Mouse (Mus musculus) heart, adult 2 months (tissue): ENCODE results near the gene Olfm1. TPM values are rescaled to one million over a fixed set of nuclear protein-coding genes. Genes with fewer than 3 reads are reported as not detected.

Source experiments
- DNase-seq, 2 experiments: peaks; one replicate each; pipeline ENCODE4 v3.0.0; 2021
- H3K27ac ChIP-seq: fragments of 200-600 bp; 2 replicates; pipeline ENCODE4 v1.8.1; 2022
- H3K27me3 ChIP-seq: fragments of 200-500 bp; 2 replicates; pipeline ENCODE4 v1.6.1; 2012; ENCODE audit warnings: mild to moderate bottlenecking, low read length, inconsistent platforms, mixed read lengths; ENCODE audit not compliant: control insufficient read depth, insufficient read depth
- H3K36me3 ChIP-seq: fragments of 200-500 bp; 2 replicates; pipeline ENCODE4 v1.6.1; 2012; ENCODE audit warnings: low read length, inconsistent platforms; ENCODE audit not compliant: control insufficient read depth, insufficient read depth
- H3K4me1 ChIP-seq: fragments of 200-500 bp; 2 replicates; pipeline ENCODE4 v1.6.1; 2011; ENCODE audit warnings: low read length; ENCODE audit not compliant: control insufficient read depth, insufficient read depth
- H3K4me3 ChIP-seq: fragments of 200-600 bp; 2 replicates; pipeline ENCODE4 v1.8.1; 2022
- H3K79me2 ChIP-seq: fragments of 200-500 bp; replicated peaks from 2 replicates; pipeline ENCODE4 v1.6.1; 2012; ENCODE audit warnings: mild to moderate bottlenecking, inconsistent platforms, low read length, moderate library complexity, mixed read lengths; ENCODE audit not compliant: control insufficient read depth, insufficient read depth
- H3K9ac ChIP-seq: fragments of 200-500 bp; 2 replicates; pipeline ENCODE4 v1.6.1; 2012; ENCODE audit warnings: low read depth, mild to moderate bottlenecking, control low read depth, inconsistent platforms, low read length, mixed read lengths
- CTCF ChIP-seq: fragments of 200-600 bp; IDR thresholded peaks from 2 replicates; pipeline ENCODE4 v1.8.1; 2022; ENCODE audit warnings: antibody characterized with exemption, mild to moderate bottlenecking, moderate library complexity
- EP300 ChIP-seq: fragments of 200-500 bp; IDR thresholded peaks from 2 replicates; pipeline ENCODE4 v1.6.1; 2011; ENCODE audit warnings: low read depth, low read length, control low read depth; ENCODE audit not compliant: insufficient read depth
- POLR2A ChIP-seq: fragments of 200-500 bp; IDR thresholded peaks from 2 replicates; pipeline ENCODE4 v1.6.1; 2011; ENCODE audit warnings: mild to moderate bottlenecking, low read depth, low read length, control low read depth; ENCODE audit not compliant: insufficient read depth
- WGBS: fragments of 180-500 bp; shearing (Covaris S2); methylation state at CpG from one replicate; pipeline ENCODE4 v1.1.7; 2018; 5-methylcytosine and 5-hydroxymethylcytosine counted together
- intact Hi-C: fragments of 180-260 bp; cut with DNase I; formaldehyde crosslinking; loops from one replicate; pipeline ENCODE4 v1.15.1; 2025
- polyA plus RNA-seq: library from polyadenylated mRNA; depleted of rRNA; stranded (reverse); fragments of >200 nt; gene quantifications from 2 replicates; pipeline ENCODE4 v1.2.3, GENCODE M21; 2012
- total RNA-seq, 2 experiments: library from RNA; stranded (reverse); gene quantifications; 2 replicates each; pipeline ENCODE4 v1.2.3; 2021

Olfm1 gene
- total and polyA plus RNA-seq, 3 experiments: 9.1 to 17.6 (median 9.1) TPM

GRCm38 (mm10) chr2:28195726-28196125, 2.9 kb downstream of the Olfm1 start:
- WGBS: 74% methylated on average over 8 of the region's 8 CpGs

GRCm38 (mm10) chr2:28201441-28201841, 8.6 kb downstream of the Olfm1 start:
- Histone ChIP-seq H3K79me2 (no peaks in the 10 kb centered on the region), H3K4me1 (no peaks in the 10 kb centered on the region; the same call in 1 of the 2 replicates), H3K4me3 (no peak overlapping the region), H3K36me3 (no peaks in the 10 kb centered on the region), H3K27me3 (0 out of 2 replicates have a peak, but pooled peaks cover 2% of the 10 kb centered on the region), H3K9ac (no peak overlapping the region), H3K27ac (no peak overlapping the region)
- intact Hi-C loops: no loop called here
- TF ChIP-seq EP300: no peak
- TF ChIP-seq CTCF: no peak
- no peak for TF ChIP-seq POLR2A
- 63% methylated on average over 3 of the region's 3 CpGs for WGBS
- DNase-seq: no peak

More at GRCm38 (mm10) chr2:28195726-28196125, 2.9 kb downstream of the Olfm1 start:
- Histone ChIP-seq H3K36me3 (no peaks in the 10 kb centered on the region), H3K79me2 (no peaks in the 10 kb centered on the region), H3K27ac (no peak overlapping the region), H3K4me1 (no peaks in the 10 kb centered on the region), H3K9ac (no peak overlapping the region), H3K4me3 (no peak overlapping the region), H3K27me3 (no peaks in the 10 kb centered on the region; the same call in 1 of the 2 replicates)
- TF ChIP-seq POLR2A (no peak), CTCF (no peak), EP300 (no peak)
- intact Hi-C loops: no loop called here
- no peak for DNase-seq

- H3K4me3 ChIP-seq: no peak overlapping the region
- no peak overlapping the region for H3K27ac ChIP-seq
- H3K9ac ChIP-seq: no peak overlapping the region
- H3K36me3 ChIP-seq: no peaks in the 10 kb centered on the region
- H3K27me3 ChIP-seq: 0 out of 2 replicates have a peak, but pooled peaks cover 2% of the 10 kb centered on the region
- DNase-seq: peak; percentile 85 to 94
- no peaks in the 10 kb centered on the region for H3K79me2 ChIP-seq
- intact Hi-C loops: loop anchor here (1.0 kb wide), 4 partner anchors 74 to 214 kb away; no protein-coding TSS in a partner anchor
- WGBS: 3% methylated on average over 9 of the region's 9 CpGs
- no peaks in the 10 kb centered on the region; the same call in 1 of the 2 replicates for H3K4me1 ChIP-seq
- no peak for TF ChIP-seq POLR2A
- peak; percentile 98 for TF ChIP-seq CTCF
- peak; percentile 80; the same call in 1 of the 2 replicates for TF ChIP-seq EP300
Observed at GRCm38 (mm10) chr2:28204167-28204566, 11.4 kb downstream of the Olfm1 start.

- Histone ChIP-seq H3K4me3 (peak overlapping the region; percentile 64; the same call in 1 of the 2 replicates), H3K36me3 (no peaks in the 10 kb centered on the region), H3K9ac (peak overlapping the region; percentile 23; the same call in 1 of the 2 replicates), H3K27me3 (0 out of 2 replicates have a peak, but pooled peaks cover 2% of the 10 kb centered on the region), H3K79me2 (no peaks in the 10 kb centered on the region), H3K4me1 (no peaks in the 10 kb centered on the region; the same call in 1 of the 2 replicates), H3K27ac (no peak overlapping the region)
- no peak for DNase-seq
- 13% methylated on average over 19 of the region's 19 CpGs for WGBS
- intact Hi-C loops: loop anchor here (1.0 kb wide), 4 partner anchors 73 to 213 kb away; no protein-coding TSS in a partner anchor
- no peak for TF ChIP-seq CTCF
- no peak for TF ChIP-seq POLR2A
- TF ChIP-seq EP300: no peak
Observed at GRCm38 (mm10) chr2:28204677-28205466, 12.1 kb downstream of the Olfm1 start.

- intact Hi-C loops: no loop called here
- Histone ChIP-seq H3K36me3 (no peaks in the 10 kb centered on the region), H3K9ac (peak overlapping the region; percentile 79), H3K4me1 (no peaks in the 10 kb centered on the region; the same call in 1 of the 2 replicates), H3K4me3 (peak overlapping the region; percentile 64; the same call in 1 of the 2 replicates), H3K79me2 (no peaks in the 10 kb centered on the region), H3K27me3 (0 out of 2 replicates have a peak, but pooled peaks cover 2% of the 10 kb centered on the region), H3K27ac (no peak overlapping the region)
- WGBS: 4% methylated on average over 47 of the region's 49 CpGs
- TF ChIP-seq EP300 (no peak), CTCF (peak; percentile 87)
- peak; percentile 90 to 93 for DNase-seq
Observed at GRCm38 (mm10) chr2:28205467-28205805, 12.6 kb downstream of the Olfm1 start.
